Mouse (Mus musculus) lung, embryonic 14.5 days (tissue): Measurements from ENCODE around the gene Mb. TPM values are rescaled to one million over a fixed set of nuclear protein-coding genes. Genes with fewer than 3 reads are reported as not detected.
A peak's percentile ranks its signal among the peaks of the same experiment; 100 is the strongest.

Experiments used
- ATAC-seq: fragments of 200-750 bp; cut with Nextera tagmentation; 2 replicates; pipeline ENCODE4 v1.8.0; 2017; ENCODE audit warnings: mild to moderate bottlenecking, moderate TSS enrichment, moderate library complexity; ENCODE audit not compliant: insufficient read depth
- DNase-seq: peaks from one replicate; pipeline ENCODE4 v3.0.0-alpha.2; 2015
- H3K27ac ChIP-seq: fragments of 300-500 bp; sonication (generic); 2 replicates; pipeline ENCODE4 v1.5.1; 2014; ENCODE audit warnings: low read depth, mild to moderate bottlenecking, moderate library complexity
- H3K27me3 ChIP-seq: fragments of 300-500 bp; sonication (generic); 2 replicates; pipeline ENCODE4 v1.6.1; 2014; ENCODE audit warnings: low read length, control low read depth; ENCODE audit not compliant: insufficient read depth
- H3K36me3 ChIP-seq: fragments of 300-500 bp; sonication (generic); 2 replicates; pipeline ENCODE4 v1.6.1; 2014; ENCODE audit warnings: control low read depth; ENCODE audit not compliant: insufficient read depth
- H3K4me1 ChIP-seq: fragments of 300-500 bp; sonication (generic); 2 replicates; pipeline ENCODE4 v1.6.1; 2014; ENCODE audit warnings: antibody characterized with exemption, control low read depth; ENCODE audit not compliant: insufficient read depth
- H3K4me2 ChIP-seq: fragments of 300-500 bp; sonication (generic); 2 replicates; pipeline ENCODE4 v1.6.1; 2014; ENCODE audit warnings: mild to moderate bottlenecking
- H3K4me3 ChIP-seq: fragments of 300-500 bp; sonication (generic); 2 replicates; pipeline ENCODE4 v1.5.1; 2014; ENCODE audit warnings: low read depth, low read length
- H3K9ac ChIP-seq: fragments of 300-500 bp; sonication (generic); 2 replicates; pipeline ENCODE4 v1.6.1; 2014
- H3K9me3 ChIP-seq: fragments of 300-500 bp; sonication (generic); 2 replicates; pipeline ENCODE4 v1.6.1; 2016; ENCODE audit warnings: low read depth, low read length, control low read depth
- CTCF ChIP-seq: IDR thresholded peaks from 2 replicates; pipeline ENCODE4 v1.5.1; 2016; ENCODE audit warnings: antibody characterized with exemption, low read depth
- WGBS: fragments of 180-500 bp; shearing (Covaris S2); extraction: QIAGEN DNeasy Blood & Tissue Kit; methylation state at CpG from one replicate; pipeline ENCODE4 v1.1.7; 2014; 5-methylcytosine and 5-hydroxymethylcytosine counted together
- polyA plus RNA-seq: library from polyadenylated mRNA; unstranded; fragments of >200 nt; fragmentation: Nextera tagmentation; extraction: Ambion mirVana; gene quantifications from 2 replicates; pipeline ENCODE4 v1.2.1, GENCODE M21; 2014

The Mb gene
- polyA plus RNA-seq, 1 experiment from 2014 or later, result 1.3 TPM

GRCm38 (mm10) chr15:77003868-77004215, 46.6 kb downstream of the Mb start:
- Histone ChIP-seq H3K9ac (no peak overlapping the region), H3K4me2 (no peak overlapping the region), H3K4me3 (no peak overlapping the region), H3K9me3 (no peaks in the 10 kb centered on the region), H3K27ac (no peak overlapping the region), H3K27me3 (no peaks in the 10 kb centered on the region), H3K4me1 (no peaks in the 10 kb centered on the region), H3K36me3 (no peaks in the 10 kb centered on the region)
- 11% methylated on average over 3 of the region's 3 CpGs for WGBS
- peak; percentile 78 for DNase-seq
- no peak; the same call in 1 of the 2 replicates for ATAC-seq
- TF ChIP-seq CTCF, result peak; percentile 93

GRCm38 (mm10) chr15:77003173-77003867, 47.1 kb downstream of the Mb start:
- H3K4me2 ChIP-seq, result no peak overlapping the region
- TF ChIP-seq CTCF, result no peak
- DNase-seq (no peak), ATAC-seq (no peak)
- 90% methylated on average over 3 of the region's 3 CpGs for WGBS
- H3K9me3 ChIP-seq, result no peaks in the 10 kb centered on the region
- H3K9ac ChIP-seq, result no peak overlapping the region
- no peaks in the 10 kb centered on the region for H3K27me3 ChIP-seq
- no peaks in the 10 kb centered on the region for H3K4me1 ChIP-seq
- H3K4me3 ChIP-seq, result no peak overlapping the region
- H3K36me3 ChIP-seq, result no peaks in the 10 kb centered on the region
- no peak overlapping the region for H3K27ac ChIP-seq

GRCm38 (mm10) chr15:76998878-76999588, 51.4 kb downstream of the Mb start:
- Histone ChIP-seq H3K27me3 (no peaks in the 10 kb centered on the region), H3K9me3 (no peaks in the 10 kb centered on the region)

GRCm38 (mm10) chr15:76998048-76998447, 52.4 kb downstream of the Mb start:
- H3K9me3 ChIP-seq, result no peaks in the 10 kb centered on the region
- DNase-seq, result no peak
- H3K4me3 ChIP-seq, result no peak overlapping the region
- no peaks in the 10 kb centered on the region for H3K4me1 ChIP-seq
- ATAC-seq, result no peak
- H3K27me3 ChIP-seq, result no peaks in the 10 kb centered on the region
- no peaks in the 10 kb centered on the region for H3K36me3 ChIP-seq
- H3K4me2 ChIP-seq, result no peak overlapping the region
- no peak overlapping the region for H3K27ac ChIP-seq
- no peak overlapping the region for H3K9ac ChIP-seq
- WGBS, result 71% methylated on average over 2 of the region's 2 CpGs
- TF ChIP-seq CTCF, result no peak

More at GRCm38 (mm10) chr15:76998878-76999588, 51.4 kb downstream of the Mb start:
- ATAC-seq (no peak), DNase-seq (no peak)
- Histone ChIP-seq H3K36me3 (no peaks in the 10 kb centered on the region), H3K4me3 (no peak overlapping the region), H3K9ac (no peak overlapping the region), H3K4me2 (peak overlapping the region; percentile 5; the same call in 1 of the 2 replicates), H3K27ac (no peak overlapping the region), H3K4me1 (no peaks in the 10 kb centered on the region)
- TF ChIP-seq CTCF, result peak; percentile 26; the same call in 1 of the 2 replicates
- 42% methylated on average over 21 of the region's 21 CpGs for WGBS

GRCm38 (mm10) chr15:76994413-76994812, 56.1 kb downstream of the Mb start:
- ATAC-seq, result no peak
- Histone ChIP-seq H3K27me3 (no peaks in the 10 kb centered on the region), H3K36me3 (no peaks in the 10 kb centered on the region), H3K9ac (no peak overlapping the region), H3K4me2 (no peak overlapping the region), H3K4me1 (no peaks in the 10 kb centered on the region), H3K27ac (no peak overlapping the region), H3K9me3 (no peaks in the 10 kb centered on the region), H3K4me3 (no peak overlapping the region)
- WGBS, result 60% methylated on average over 3 of the region's 3 CpGs
- no peak for TF ChIP-seq CTCF
- no peak for DNase-seq

- no peak for TF ChIP-seq CTCF
- H3K4me1 ChIP-seq, result no peaks in the 10 kb centered on the region
- no peaks in the 10 kb centered on the region for H3K36me3 ChIP-seq
- H3K9ac ChIP-seq, result peak overlapping the region; percentile 50
- H3K27ac ChIP-seq, result no peak overlapping the region
- H3K4me3 ChIP-seq, result peak overlapping the region; percentile 38
- peak; percentile 86; the same call in 1 of the 2 replicates for ATAC-seq
- H3K9me3 ChIP-seq, result no peaks in the 10 kb centered on the region
- no peaks in the 10 kb centered on the region for H3K27me3 ChIP-seq
- 8% methylated on average over 21 of the region's 21 CpGs for WGBS
- peak overlapping the region; percentile 66 for H3K4me2 ChIP-seq
- DNase-seq, result peak; percentile 76
These were observed 62.9 kb downstream of the Mb start for GRCm38 (mm10) chr15:76987542-76988094.

GRCm38 (mm10) chr15:76987137-76987536, 63.3 kb downstream of the Mb start:
- Histone ChIP-seq H3K4me3 (peak overlapping the region; percentile 38), H3K27me3 (no peaks in the 10 kb centered on the region), H3K4me2 (peak overlapping the region; percentile 66), H3K9ac (peak overlapping the region; percentile 50), H3K27ac (no peak overlapping the region), H3K9me3 (no peaks in the 10 kb centered on the region), H3K4me1 (no peaks in the 10 kb centered on the region), H3K36me3 (no peaks in the 10 kb centered on the region)
- WGBS, result 11% methylated on average over 11 of the region's 11 CpGs
- peak; percentile 31; the same call in 1 of the 2 replicates for ATAC-seq
- no peak for DNase-seq
- TF ChIP-seq CTCF, result no peak
